Mouse (Mus musculus) midbrain, postnatal 0 days (tissue): Measurements from ENCODE around the gene Mrps6. TPM values are rescaled to one million over a fixed set of nuclear protein-coding genes. Genes with fewer than 3 reads are reported as not detected.

ENCODE experiments used
- ATAC-seq: fragments of 200-750 bp; cut with Nextera tagmentation; 2 replicates; pipeline ENCODE4 v1.8.0; 2017; ENCODE audit warnings: moderate number of reproducible peaks, mild to moderate bottlenecking, moderate TSS enrichment, moderate library complexity; ENCODE audit not compliant: low FRiP score
- DNase-seq: peaks from one replicate; pipeline ENCODE4 v3.0.0-alpha.2; 2015; ENCODE audit warnings: low spot score
- H3K27ac ChIP-seq: fragments of 300-500 bp; sonication (generic); 2 replicates; pipeline ENCODE4 v1.5.1; 2014; ENCODE audit warnings: low read depth, mild to moderate bottlenecking, low read length, mixed read lengths
- H3K27me3 ChIP-seq: fragments of 300-500 bp; sonication (generic); 2 replicates; pipeline ENCODE4 v1.6.1; 2014; ENCODE audit warnings: low read length, control low read depth, mixed read lengths; ENCODE audit not compliant: insufficient read depth
- H3K36me3 ChIP-seq: fragments of 300-500 bp; sonication (generic); 2 replicates; pipeline ENCODE4 v1.6.1; 2014; ENCODE audit warnings: low read length, control low read depth, mixed read lengths; ENCODE audit not compliant: insufficient read depth
- H3K4me1 ChIP-seq: fragments of 300-500 bp; sonication (generic); 2 replicates; pipeline ENCODE4 v1.6.1; 2014; ENCODE audit warnings: mild to moderate bottlenecking, control low read depth, antibody characterized with exemption, low read length, mixed read lengths; ENCODE audit not compliant: insufficient read depth
- H3K4me2 ChIP-seq: fragments of 300-500 bp; sonication (generic); 2 replicates; pipeline ENCODE4 v1.6.1; 2014; ENCODE audit warnings: low read depth, mild to moderate bottlenecking, low read length, mixed read lengths; ENCODE audit not compliant: poor library complexity, severe bottlenecking
- H3K4me3 ChIP-seq: fragments of 300-500 bp; sonication (generic); 2 replicates; pipeline ENCODE4 v1.5.1; 2014; ENCODE audit warnings: low read depth, mild to moderate bottlenecking, low read length, moderate library complexity
- H3K9ac ChIP-seq: fragments of 300-500 bp; sonication (generic); replicated peaks from 2 replicates; pipeline ENCODE4 v1.6.1; 2014; ENCODE audit warnings: mild to moderate bottlenecking, low read length, moderate library complexity, mixed read lengths; ENCODE audit not compliant: poor library complexity, severe bottlenecking
- H3K9me3 ChIP-seq: fragments of 300-500 bp; sonication (generic); 2 replicates; pipeline ENCODE4 v1.6.1; 2016; ENCODE audit warnings: low read length, control low read depth
- CTCF ChIP-seq: IDR thresholded peaks from 2 replicates; pipeline ENCODE4 v1.5.1; 2016; ENCODE audit warnings: antibody characterized with exemption, mild to moderate bottlenecking
- WGBS: fragments of 180-500 bp; shearing (Covaris S2); extraction: QIAGEN DNeasy Blood & Tissue Kit; methylation state at CpG from one replicate; pipeline ENCODE4 v1.1.7; 2014; 5-methylcytosine and 5-hydroxymethylcytosine counted together
- polyA plus RNA-seq: library from polyadenylated mRNA; unstranded; fragments of >200 nt; fragmentation: Nextera tagmentation; extraction: Ambion mirVana; gene quantifications from 2 replicates; pipeline ENCODE4 v1.2.1, GENCODE M21; 2015
- total RNA-seq: library from RNA; depleted of rRNA; stranded (reverse); fragments of >200 nt; gene quantifications from 2 replicates; pipeline ENCODE4 v1.2.3, GENCODE M21; 2014; rRNA removed

The Mrps6 gene
- total RNA-seq, result 28.2 and 38.7 TPM in 2 replicates
- 148 and 152 TPM in 2 replicates for polyA plus RNA-seq

DNA sequence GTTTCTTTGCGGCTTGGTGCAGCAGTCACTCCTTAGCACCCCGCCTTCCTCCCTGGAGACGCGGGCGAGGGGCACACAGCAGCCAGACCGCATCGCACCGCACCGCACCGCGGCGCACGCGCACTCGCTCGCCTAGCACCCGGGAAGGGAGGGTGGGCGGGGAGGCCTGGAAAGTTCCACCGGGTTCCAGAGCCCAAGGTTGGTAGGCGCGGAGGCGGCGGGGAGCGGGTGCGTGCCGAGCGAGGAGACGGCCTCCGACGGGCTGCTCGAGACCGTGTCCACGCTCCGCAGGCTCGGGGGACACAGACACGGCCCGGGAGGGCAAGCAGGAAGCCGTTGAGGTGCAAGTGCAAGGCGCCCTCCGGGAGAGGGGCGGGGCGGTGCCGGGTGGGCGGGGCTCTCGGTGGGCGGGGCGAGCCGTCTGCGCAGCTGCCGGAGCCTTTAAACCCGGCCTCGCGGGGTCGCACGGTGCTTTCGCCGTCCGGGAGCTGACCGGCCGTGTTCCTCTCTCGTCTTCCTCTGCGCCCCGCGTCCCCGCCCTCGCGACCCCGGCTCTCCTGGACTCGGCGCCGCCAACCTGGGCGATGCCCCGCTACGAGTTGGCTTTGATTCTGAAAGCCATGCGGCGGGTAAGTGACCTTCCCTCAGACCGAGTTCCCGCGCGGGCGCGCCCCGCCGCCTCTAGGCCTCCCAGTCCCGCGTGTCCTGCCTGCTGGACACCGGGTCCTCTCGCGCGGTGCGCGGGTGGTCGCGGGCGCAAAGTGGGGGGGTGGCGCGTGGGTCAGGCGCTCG lies at the start of gene Mrps6, which contains the start of the genes Gm49711 and Slc5a3:
TSS of gene Mrps6 (plus strand) at position 419 of the 792 bp plus-strand sequence.
TSS of gene Gm49711 (plus strand) at position 465 of the 792 bp plus-strand sequence.
TSS of gene Slc5a3 (plus strand) at position 471 of the 792 bp plus-strand sequence.
- Histone ChIP-seq H3K4me3 (peak within 1 kb of the TSS; percentile 81), H3K9me3 (no peaks in the 10 kb centered on the region), H3K9ac (peak within 1 kb of the TSS; percentile 79), H3K4me1 (peaks cover 13% of the 10 kb centered on the region), H3K4me2 (peak within 1 kb of the TSS; percentile 82), H3K27me3 (no peaks in the 10 kb centered on the region), H3K36me3 (0 out of 2 replicates have a peak, but pooled peaks cover 4% of the 10 kb centered on the region), H3K27ac (peak within 1 kb of the TSS; percentile 85)
- peak; percentile 90 for DNase-seq
- peak; percentile 93 for ATAC-seq
- TF ChIP-seq CTCF, result peak; percentile 33
- under 1% methylated on average over 82 of the region's 99 CpGs for WGBS

DNA sequence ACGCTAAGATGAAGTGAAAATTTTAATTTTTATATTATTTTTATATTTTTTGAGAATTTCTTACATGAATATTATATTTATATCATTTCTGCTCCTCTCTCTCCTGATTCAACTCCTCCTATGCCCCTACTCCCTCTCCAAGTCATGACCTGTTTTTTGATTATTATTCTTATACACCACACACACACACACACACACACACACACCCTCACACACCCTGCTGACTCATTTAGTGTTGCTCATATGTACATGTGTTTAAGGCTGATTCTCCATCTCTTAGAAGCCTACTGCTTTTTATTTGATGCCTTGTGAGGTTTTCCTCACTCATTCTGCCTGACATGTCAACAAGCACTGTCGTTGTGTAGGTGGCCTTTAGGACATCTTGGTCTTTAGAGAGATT lies 48.5 kb upstream of the Mrps6 start:
- no peak for DNase-seq
- no peaks in the 10 kb centered on the region for H3K27me3 ChIP-seq
- H3K4me3 ChIP-seq, result no peak overlapping the region
- H3K9me3 ChIP-seq, result no peaks in the 10 kb centered on the region
- no peak overlapping the region for H3K4me2 ChIP-seq
- no peak for ATAC-seq
- no peaks in the 10 kb centered on the region for H3K4me1 ChIP-seq
- 85% methylated on average over 2 of the region's 2 CpGs for WGBS
- no peak overlapping the region for H3K9ac ChIP-seq
- no peak overlapping the region for H3K27ac ChIP-seq
- H3K36me3 ChIP-seq, result no peaks in the 10 kb centered on the region
- TF ChIP-seq CTCF, result no peak

- no peaks in the 10 kb centered on the region for H3K36me3 ChIP-seq
- H3K27ac ChIP-seq, result no peak overlapping the region
- WGBS, result 91% methylated on average over 8 of the region's 8 CpGs
- no peak overlapping the region for H3K4me3 ChIP-seq
- no peaks in the 10 kb centered on the region for H3K9me3 ChIP-seq
- H3K9ac ChIP-seq, result no peak overlapping the region
- no peak for TF ChIP-seq CTCF
- no peaks in the 10 kb centered on the region for H3K27me3 ChIP-seq
- no peaks in the 10 kb centered on the region for H3K4me1 ChIP-seq
- H3K4me2 ChIP-seq, result no peak overlapping the region
- DNase-seq, result no peak
- no peak for ATAC-seq
These were observed 41.3 kb upstream of the Mrps6 start for GRCm38 (mm10) chr16:92016792-92017191.

DNA sequence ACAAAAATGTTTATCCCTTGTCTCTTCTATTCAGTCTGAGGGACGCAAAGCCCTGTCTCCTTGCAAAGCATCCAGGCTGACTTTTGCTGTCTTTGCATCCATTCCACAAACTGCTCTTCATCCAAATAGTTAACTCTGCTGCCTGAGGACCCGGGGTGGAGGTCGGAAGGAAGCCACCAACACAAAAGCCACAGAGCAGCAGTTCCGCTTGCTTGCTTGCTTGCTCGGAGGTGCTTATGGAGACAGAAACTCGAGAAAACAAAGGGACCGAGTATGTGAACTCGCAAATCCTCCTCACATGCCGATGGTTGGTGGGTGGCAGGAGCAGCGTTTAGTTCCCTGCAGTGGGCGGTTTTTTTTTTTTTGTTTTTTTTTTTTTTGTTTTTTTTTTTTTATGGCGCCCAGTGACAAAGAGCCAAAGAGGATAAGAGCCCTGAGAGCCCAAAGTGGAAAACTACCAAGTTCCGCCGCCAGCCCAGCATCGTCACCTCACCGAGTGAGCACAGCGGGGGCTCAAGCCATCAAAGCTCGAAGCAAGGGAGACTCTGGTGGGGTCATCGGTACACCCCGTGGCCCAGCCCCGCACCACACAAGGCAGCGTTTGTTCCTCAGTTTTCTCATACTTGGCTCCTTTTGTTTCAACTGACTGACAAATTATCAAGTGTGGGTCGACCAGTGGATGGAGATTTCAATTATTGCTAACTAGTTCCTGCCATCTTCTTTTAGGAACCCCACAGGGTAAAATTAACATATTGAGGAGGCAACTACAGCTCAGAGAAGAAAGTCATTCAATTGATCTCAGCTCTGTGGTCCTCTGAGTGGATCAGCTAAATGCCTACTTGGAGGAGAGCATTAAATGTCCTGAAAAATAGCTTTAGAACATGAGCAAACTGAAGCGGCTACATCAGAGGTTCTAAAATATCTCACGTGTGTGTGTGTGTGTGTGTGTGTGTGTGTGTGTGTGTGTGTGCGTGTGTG lies 38.6 kb upstream of the Mrps6 start:
- peak overlapping the region; percentile 34 for H3K4me3 ChIP-seq
- no peaks in the 10 kb centered on the region for H3K27me3 ChIP-seq
- no peaks in the 10 kb centered on the region for H3K4me1 ChIP-seq
- H3K27ac ChIP-seq, result peak overlapping the region; percentile 57
- 0 out of 2 replicates have a peak, but pooled peaks have one; percentile 60 for ATAC-seq
- TF ChIP-seq CTCF, result no peak
- WGBS, result 5% methylated on average over 26 of the region's 26 CpGs
- peak; percentile 35 for DNase-seq
- H3K9me3 ChIP-seq, result no peaks in the 10 kb centered on the region
- H3K4me2 ChIP-seq, result peak overlapping the region; percentile 59
- peak overlapping the region; percentile 47 for H3K9ac ChIP-seq
- no peaks in the 10 kb centered on the region for H3K36me3 ChIP-seq

GRCm38 (mm10) chr16:92021656-92022400 lies 36.2 kb upstream of the Mrps6 start:
- Histone ChIP-seq H3K27ac (no peak overlapping the region), H3K4me1 (no peaks in the 10 kb centered on the region), H3K4me2 (no peak overlapping the region), H3K9ac (no peak overlapping the region), H3K36me3 (no peaks in the 10 kb centered on the region), H3K27me3 (no peaks in the 10 kb centered on the region), H3K9me3 (no peaks in the 10 kb centered on the region), H3K4me3 (no peak overlapping the region)
- 88% methylated on average over 12 of the region's 12 CpGs for WGBS
- no peak for TF ChIP-seq CTCF
- ATAC-seq (no peak), DNase-seq (no peak)
